Mouse (Mus musculus) hematopoietic stem cell, adult 5-6 weeks (primary cell): Measurements from ENCODE around the gene Hoxd10. TPM values are rescaled to one million over a fixed set of nuclear protein-coding genes. Genes with fewer than 3 reads are reported as not detected.

Source experiments
- ATAC-seq, 2 experiments: fragments of 125-278 bp in 1 of 2; replicated peaks in 1 of 2; 2 replicates each; pipeline ENCODE4 v1.8.0; 2016 to 2017; ENCODE audit warnings: inconsistent platforms in 2 of 2, mild to moderate bottlenecking in 2 of 2, moderate number of reproducible peaks in 2 of 2, low read depth in 1 of 2, moderate TSS enrichment in 1 of 2; ENCODE audit not compliant: low FRiP score in 2 of 2, poor library complexity in 2 of 2, severe bottlenecking in 2 of 2, insufficient read depth in 1 of 2, low TSS enrichment in 1 of 2
- total RNA-seq: library from RNA; stranded (forward); fragments of 172-1452, 232-1000 nt; gene quantifications from 2 replicates; pipeline ENCODE4 v1.2.3, GENCODE M21; 2017

Gene Hoxd10
- total RNA-seq, 1 experiment from 2014 or later: not detected

GRCm38 (mm10) chr2:74711721-74712621 is 20.2 kb downstream of the Hoxd10 start, which contains the start of the genes Hoxd3 and Hoxd4:
Gene Hoxd3, plus strand, starts transcription at chr2:74711927.
Gene Hoxd4, plus strand, starts transcription at chr2:74711929.
- ATAC-seq: no peak

GRCm38 (mm10) chr2:74713239-74714150 is 21.8 kb downstream of the Hoxd10 start:
- no peak for ATAC-seq

- ATAC-seq: no peak
Observed at GRCm38 (mm10) chr2:74714156-74714789, 22.5 kb downstream of the Hoxd10 start.

GRCm38 (mm10) chr2:74714881-74715280 is 23.2 kb downstream of the Hoxd10 start:
- ATAC-seq: no peak

GRCm38 (mm10) chr2:74715504-74716241 is 23.9 kb downstream of the Hoxd10 start:
- ATAC-seq: peak; percentile 80 to 93

- ATAC-seq: no peak
Observed at GRCm38 (mm10) chr2:74720384-74720783, 28.7 kb downstream of the Hoxd10 start.

- ATAC-seq: no peak
Observed at GRCm38 (mm10) chr2:74720955-74721491, 29.3 kb downstream of the Hoxd10 start.

- no peak for ATAC-seq
Observed at GRCm38 (mm10) chr2:74721882-74722281, 30.2 kb downstream of the Hoxd10 start.

- ATAC-seq: no peak
Observed at GRCm38 (mm10) chr2:74722949-74723348, 31.2 kb downstream of the Hoxd10 start.

GRCm38 (mm10) chr2:74724244-74725015 is 32.7 kb downstream of the Hoxd10 start:
- no peak; a peak in 1 of 4 replicates for ATAC-seq

GRCm38 (mm10) chr2:74725171-74725570 is 33.4 kb downstream of the Hoxd10 start:
- no peak for ATAC-seq

- no peak for ATAC-seq
Observed at GRCm38 (mm10) chr2:74726551-74726950, 34.8 kb downstream of the Hoxd10 start, which contains the start of gene Gm28230. Gene Gm28230, plus strand, starts transcription at chr2:74726728.

- ATAC-seq: no peak
Observed at GRCm38 (mm10) chr2:74726973-74727639, 35.4 kb downstream of the Hoxd10 start.

- ATAC-seq: no peak
Observed at GRCm38 (mm10) chr2:74727640-74728302, 36.0 kb downstream of the Hoxd10 start.

- ATAC-seq: no peak
Observed at GRCm38 (mm10) chr2:74728303-74728680, 36.6 kb downstream of the Hoxd10 start.
